Mouse (Mus musculus) gastrocnemius, postnatal 4 days (tissue): Measurements from ENCODE around the gene Icam4. TPM values are rescaled to one million over a fixed set of nuclear protein-coding genes. Genes with fewer than 3 reads are reported as not detected.
"Not testable (repeated sequence)": the region's sequence is repeated elsewhere in the genome, so short reads cannot be mapped to it uniquely, and the experiment has no call there.

Experiments
- DNase-seq, 2 experiments: peaks; one replicate each; pipeline ENCODE4 v3.0.0; 2021 to 2022; ENCODE audit warnings: low spot score in 2 of 2, mixed read lengths in 2 of 2
- total RNA-seq, 2 experiments: library from RNA; stranded (reverse); gene quantifications; 2 replicates each; pipeline ENCODE4 v1.2.3; 2021

Icam4 gene
- total RNA-seq, 2 experiments from 2014 or later, result not detected

DNA sequence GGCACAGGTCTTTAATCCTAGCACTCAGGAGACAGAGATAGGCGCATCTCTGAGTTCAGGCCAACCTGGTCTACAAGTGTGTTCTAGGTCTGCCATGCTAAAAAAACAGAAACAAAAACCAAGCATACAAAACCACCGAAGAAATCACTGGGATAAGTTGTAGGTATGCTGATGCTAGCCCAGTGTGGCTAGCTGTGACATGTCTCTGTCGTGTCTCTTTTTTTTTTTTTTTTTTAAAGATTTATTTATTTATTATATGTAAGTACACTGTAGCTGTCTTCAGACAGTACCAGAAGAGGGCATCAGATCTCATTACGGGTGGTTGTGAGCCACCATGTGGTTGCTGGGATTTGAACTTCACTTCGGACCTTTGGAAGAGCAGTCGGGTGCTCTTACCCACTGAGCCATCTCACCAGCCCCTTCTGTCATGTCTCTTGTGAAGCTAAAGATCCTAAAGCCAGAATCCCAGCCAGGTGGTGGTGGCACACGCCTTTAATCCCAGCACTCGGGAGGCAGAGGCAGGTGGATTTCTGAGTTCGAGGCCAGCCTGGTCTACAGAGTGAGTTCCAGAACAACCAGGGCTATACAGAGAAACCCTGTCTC lies 18.1 kb upstream of the Icam4 start:
- DNase-seq, result not testable (repeated sequence)

DNA sequence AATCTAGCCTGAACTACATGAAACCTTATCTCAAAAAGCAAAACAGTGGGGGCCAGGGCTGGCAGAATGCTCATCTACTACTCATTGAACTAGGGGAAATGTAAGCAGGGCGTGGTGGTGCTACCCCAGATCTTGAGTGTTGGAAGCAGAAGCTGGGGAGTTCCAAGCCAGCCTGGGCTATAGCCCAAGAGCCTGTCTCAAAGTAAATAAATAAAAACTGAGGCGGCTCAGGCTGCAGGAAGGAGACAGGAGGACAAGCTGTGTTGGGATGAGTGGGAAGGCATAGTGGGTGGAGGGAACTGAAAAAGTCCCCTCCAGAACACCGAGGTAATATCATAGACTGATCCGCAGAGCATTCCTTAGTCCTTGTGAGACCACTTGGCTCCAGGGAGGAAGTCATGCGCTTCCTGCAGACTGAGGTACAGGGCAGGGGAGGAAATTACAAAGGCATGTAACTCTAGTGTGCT lies 17.3 kb upstream of the Icam4 start:
- no peak for DNase-seq

DNA sequence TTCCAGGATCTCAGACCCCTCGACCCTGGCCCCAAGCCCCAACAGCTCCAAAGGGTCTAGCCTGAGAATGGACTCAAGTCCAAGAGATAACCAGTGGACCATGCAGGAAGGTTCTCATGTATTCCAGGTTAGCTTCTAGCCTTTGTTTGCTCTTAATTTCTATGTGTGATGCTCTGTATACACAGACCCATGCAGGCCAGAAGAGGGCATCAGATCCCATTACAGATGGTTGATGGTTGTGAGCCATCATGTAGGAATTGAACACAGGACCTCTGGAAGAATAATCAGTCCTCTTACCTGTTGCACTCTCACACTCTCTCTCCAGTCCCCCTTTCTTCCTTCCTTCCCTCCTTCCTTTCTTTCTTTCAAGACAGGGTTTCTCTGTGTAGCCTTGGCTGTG lies 16.8 kb upstream of the Icam4 start:
- DNase-seq, result no peak

DNA sequence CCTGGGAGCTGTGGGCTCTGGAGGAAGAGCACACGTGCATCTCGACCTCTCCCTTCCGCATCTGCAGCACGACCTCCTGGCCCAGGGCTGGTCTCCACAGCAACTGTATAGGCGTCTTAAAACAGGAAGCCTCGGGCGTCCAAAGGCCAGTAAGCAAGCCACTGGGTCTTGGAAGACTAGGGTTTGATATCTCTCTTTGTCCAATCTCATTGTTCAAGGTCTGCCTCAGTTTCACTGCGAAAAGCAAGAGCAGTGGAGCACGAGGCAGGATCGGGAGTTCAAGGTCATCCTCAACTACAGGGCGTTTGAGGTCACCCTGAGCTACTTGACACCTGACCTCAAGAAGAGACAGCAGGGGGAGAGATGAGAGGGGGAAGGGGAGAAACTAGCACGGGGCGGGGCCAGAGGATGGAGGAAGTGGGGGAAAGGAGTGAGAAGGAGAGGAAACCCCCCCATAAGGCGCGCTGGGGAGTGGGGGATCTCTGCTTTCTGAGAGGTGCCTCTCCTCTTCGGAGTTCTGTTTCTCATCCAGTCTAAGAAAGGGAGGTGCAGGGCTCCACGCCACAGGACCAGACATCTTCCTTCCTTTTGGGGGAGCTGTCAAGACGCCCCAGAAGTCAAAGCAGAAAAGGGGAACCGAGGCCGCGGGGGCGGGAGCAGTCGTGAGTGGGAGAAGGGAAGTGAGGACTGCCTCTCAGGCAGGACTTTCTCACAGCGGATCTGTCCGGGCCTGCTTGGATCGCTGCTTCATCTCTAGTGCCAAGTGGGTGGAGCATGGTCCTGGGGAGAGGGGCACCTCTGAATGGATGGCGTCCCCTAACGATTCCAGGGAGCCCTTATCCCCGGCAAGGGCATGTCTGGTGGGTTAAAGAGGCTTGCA lies 14.2 kb upstream of the Icam4 start:
- DNase-seq, result peak in 1 of 2 experiments; percentile 61

DNA sequence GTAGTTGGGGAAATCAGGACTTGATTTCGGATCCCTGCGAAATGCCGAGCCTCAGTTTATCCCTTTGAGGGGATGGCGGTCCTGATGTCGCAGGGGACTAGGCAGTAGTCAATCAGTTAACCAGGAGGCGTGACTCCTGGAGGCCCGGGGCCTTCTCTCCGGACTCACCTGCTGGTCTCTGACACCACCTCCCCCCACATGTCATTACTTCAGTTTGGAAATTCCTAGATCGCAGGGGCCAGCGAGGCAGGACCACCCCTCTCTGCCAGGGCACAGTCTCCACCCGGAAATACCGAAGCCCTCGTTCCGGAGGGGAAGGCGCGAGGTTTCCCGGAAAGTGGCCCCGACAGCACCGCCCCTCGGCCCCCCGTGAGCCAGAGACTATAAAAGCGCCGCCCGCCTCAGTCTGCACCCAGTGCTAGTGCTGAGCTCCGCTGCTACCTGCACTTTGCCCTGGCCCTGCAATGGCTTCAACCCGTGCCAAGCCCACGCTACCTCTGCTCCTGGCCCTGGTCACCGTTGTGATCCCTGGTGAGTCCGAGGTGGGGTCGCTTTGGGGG lies 13.5 kb upstream of the Icam4 start, which contains the start of gene Icam1:
Icam1 (plus strand) TSS at position 415 of the 560 bp plus-strand sequence.
- DNase-seq, result peak; percentile 55 to 62

DNA sequence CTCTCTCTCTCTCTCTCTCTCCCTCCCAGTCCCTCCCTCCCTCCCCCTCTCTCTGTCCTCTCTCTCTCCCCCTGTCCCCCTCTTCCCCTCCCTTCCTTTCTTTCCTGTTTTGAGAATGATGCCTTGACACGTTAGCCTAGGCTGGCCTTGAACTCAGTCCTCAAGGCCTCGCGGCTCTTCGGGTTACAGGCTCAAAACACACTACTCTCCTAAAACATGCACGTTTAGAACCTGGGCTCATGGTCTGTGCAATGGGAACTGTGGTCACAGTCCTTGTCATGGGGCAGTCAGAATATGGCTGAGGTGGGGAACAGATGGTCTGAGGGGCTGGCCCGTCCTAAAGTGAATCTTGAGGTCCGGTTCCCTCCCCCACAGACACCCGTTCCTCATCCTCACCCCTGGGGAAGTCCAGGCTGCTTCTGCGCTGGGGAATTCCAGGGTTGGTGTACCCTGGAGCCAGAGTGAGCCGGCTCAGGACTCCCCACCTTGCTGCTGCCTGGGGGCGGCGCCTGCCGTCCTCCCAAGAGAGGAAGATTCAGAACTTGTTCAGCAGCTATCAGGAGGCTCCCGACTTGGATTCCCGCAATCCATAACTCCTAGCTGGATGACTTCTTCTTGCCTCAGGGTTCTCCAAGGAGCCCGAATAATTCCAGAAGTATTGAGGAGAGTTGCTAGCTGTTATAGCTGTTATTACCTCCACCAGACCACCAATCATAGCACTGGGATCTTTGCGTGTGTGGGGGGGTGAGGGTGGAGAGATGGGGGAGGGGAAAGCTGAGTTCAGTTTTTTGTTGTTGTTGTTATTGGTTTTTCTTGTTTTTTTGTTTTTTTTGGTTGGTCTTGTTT lies 12.6 kb upstream of the Icam4 start:
- DNase-seq, result no peak

DNA sequence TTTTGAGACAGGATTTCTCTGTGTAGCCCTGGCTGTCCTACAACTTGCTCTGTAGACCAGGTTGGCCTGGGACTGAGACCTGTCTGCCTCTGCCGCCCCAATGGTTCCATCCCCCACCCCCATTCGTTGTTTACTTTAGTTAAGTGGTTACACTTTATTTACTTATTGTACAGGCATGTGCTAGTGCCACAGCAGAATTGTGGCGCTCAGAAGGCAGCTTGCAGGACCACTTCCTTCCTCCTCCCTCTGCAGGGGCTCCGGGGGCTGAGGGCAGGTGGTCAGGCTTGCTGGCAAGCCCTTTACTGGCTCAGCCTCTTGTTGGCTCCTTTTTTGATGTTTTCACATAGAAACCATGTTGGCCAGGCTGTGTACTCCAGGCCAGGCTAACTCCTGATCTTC lies 12.0 kb upstream of the Icam4 start:
- no peak for DNase-seq

DNA sequence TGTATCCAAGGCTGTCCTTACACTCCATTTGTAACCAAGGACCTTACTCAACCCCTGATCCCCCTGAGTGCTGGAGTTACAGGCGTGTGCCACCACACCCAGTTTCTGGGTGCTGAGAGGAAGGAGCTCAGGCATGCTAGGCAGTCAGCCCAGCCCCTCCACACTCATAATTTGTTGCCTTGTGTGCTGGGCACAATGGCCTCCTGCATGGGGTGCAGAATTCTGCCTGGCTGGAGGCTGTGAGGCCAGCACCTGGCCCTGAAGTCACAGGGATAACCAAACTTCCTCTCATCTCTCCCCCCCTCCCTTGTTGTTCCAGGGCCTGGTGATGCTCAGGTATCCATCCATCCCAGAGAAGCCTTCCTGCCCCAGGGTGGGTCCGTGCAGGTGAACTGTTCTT lies 10.6 kb upstream of the Icam4 start:
- DNase-seq, result no peak

DNA sequence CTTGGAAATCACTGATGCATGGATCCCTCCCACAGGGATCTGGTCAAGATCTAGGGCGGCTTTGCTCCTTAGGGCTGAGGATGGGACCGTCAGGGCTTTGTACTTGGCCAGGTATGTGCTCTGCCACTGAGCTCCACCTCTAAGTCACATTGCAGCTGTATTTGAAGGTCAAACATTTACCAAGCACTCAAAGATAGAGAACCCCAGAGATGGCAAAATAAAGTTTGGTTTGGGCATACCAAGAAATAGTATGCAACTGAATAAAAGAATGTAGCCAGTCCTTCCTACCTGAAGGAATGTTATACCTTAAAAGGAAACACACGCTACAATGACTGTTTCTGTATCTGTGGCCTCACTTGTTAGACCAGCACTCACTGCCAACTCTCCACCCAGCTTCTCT lies 7.8 kb upstream of the Icam4 start:
- no peak for DNase-seq

DNA sequence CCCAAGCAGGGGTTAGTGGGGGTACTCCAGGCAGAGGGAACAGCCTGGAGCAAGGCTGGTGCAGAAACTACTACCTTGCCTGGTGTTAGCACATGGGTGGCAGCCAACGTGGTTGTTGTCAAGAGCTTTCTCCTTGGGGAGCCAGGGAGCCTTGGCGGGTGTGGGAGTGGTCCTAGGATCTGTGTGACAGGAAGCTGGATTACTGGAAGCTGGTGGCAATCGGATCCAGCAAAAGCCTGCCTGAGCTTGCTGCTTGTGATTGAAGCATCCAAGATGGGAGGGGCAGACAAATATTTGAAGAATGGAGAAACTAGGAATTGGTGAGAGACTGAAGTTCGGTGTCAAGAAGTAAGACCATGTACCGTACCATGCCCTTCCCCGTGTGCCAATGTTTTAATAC lies 6.9 kb upstream of the Icam4 start:
- no peak for DNase-seq

DNA sequence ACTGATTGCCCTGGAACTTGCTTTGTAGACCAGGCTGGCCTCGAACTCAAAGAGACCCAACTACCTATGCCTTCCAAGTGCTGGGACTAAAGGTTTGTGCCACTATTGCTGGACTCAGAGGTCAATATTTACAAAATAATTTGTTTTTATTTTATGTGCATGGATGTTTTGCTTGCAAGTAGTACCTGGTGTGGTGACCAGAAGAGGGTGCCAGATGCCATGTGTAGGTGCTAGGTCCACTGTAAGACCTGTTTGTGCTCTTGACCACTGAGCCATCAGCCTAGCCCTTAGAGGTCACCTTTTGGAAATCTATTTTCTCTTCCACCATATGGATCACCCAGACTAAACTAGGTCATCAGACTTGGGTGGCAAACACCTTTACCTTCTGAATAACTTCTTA lies 6.4 kb upstream of the Icam4 start:
- no peak for DNase-seq

GRCm38 (mm10) chr9:21025258-21025810 lies 3.8 kb upstream of the Icam4 start:
- DNase-seq, result no peak

DNA sequence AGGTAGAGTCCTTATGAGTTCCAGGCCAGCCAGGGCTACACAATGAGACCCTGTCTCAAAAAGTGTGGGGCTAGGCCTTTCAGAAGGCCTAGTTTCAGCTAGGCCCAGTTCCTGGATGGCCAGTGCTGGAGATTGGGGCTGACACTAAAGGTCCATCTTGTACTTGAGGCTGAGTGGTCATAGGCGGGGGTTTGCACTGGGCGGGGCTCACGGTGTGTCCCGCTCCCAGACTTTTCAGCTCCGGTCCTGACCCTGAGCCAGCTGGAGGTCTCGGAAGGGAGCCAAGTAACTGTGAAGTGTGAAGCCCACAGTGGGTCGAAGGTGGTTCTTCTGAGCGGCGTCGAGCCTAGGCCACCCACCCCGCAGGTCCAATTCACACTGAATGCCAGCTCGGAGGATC lies 2.3 kb upstream of the Icam4 start:
- no peak for DNase-seq

DNA sequence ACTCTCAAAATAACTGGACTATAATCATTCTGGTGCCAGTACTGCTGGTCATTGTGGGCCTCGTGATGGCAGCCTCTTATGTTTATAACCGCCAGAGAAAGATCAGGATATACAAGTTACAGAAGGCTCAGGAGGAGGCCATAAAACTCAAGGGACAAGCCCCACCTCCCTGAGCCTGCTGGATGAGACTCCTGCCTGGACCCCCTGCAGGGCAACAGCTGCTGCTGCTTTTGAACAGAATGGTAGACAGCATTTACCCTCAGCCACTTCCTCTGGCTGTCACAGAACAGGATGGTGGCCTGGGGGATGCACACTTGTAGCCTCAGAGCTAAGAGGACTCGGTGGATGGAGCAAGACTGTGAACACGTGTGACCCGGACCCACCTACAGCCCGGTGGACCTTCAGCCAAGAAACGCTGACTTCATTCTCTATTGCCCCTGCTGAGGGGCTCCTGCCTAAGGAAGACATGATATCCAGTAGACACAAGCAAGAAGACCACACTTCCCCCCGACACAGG lies 1.3 kb upstream of the Icam4 start:
- DNase-seq, result no peak

DNA sequence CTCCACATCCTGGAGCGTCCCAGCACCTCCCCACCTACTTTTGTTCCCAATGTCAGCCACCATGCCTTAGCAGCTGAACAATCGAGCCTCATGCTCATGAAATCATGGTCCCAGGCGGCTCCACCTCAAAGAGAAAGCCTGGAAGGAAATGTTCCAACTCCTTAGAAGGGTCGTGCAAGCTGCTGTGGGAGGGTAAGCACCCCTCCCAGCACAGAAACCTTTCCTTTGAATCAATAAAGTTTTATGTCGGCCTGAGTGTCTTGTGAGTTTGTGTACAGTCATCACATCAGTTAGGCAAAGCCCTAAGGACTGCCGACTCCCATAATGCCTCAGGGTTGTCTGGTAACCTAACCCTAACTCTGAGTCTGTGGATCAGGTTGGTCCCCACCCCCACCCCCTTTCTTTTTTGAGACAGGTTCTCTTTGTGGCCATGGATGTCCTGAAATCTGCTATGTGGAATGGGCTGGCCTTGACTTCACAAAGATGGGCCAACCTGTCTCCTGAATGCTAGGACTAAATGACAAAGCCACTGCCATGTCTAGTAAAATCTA lies 538 bp upstream of the Icam4 start:
- DNase-seq, result no peak

GRCm38 (mm10) chr9:21030055-21030600 lies 955 bp downstream of the Icam4 start:
- no peak for DNase-seq

- peak; percentile 47 to 84 for DNase-seq
Measured at GRCm38 (mm10) chr9:21030781-21031250, 1.6 kb downstream of the Icam4 start.

DNA sequence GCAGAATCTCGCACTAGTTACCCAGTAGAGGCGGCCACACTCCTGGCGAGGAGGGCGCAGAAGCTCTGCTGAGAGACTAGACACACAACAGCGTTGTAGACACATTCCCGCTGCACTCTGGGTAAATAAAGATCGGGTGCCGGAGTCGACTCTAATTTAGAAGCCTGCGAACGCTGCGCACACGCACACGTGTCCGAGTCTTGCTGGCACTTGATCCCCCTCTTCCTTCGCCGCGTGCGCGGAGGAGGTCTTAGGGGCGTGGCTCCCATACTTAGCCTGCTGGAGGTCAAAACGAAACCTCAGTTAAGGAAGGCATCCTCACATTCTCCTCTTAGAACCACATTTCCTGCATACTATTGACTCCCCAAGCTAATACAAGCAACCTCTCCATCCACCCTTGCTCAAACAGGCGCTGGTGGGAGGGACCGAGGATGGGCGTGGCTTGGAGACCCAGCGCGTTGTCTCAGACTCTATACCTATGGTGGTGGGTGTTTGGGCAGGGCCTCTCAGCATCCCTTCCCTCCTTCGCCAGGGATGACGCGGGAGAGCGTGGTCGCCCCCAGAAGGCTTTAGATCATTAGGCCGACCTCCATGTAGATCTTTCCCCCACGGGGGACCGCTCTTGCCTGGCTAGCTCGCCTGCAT lies 2.2 kb downstream of the Icam4 start:
- DNase-seq, result peak in 1 of 2 experiments; percentile 66

DNA sequence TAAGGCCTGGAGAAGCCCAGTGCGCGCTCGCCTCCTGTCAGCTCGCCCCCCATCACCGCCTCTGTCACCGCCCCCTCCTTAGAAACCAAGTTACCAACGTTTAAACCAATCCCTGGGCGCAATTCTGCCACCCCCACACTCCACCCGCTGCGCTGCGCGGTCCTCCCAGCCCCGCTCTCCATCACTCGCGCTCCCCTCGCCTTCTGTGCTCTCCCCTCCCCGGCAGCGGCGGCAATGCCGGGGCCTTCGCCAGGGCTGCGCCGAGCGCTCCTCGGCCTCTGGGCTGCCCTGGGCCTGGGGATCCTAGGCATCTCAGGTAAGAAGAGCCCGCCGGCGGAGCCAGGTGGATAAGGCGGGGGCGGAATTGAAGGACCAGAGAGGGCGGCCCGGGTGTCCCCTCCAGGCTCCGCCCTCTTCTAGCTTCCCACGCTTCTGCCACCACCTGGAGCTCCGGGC lies 2.8 kb downstream of the Icam4 start, which contains the start of gene Icam5:
Icam5 (plus strand) TSS at position 178 of the 456 bp plus-strand sequence.
- no peak for DNase-seq
